Mouse (Mus musculus) gastrocnemius, adult 2 months (tissue): ENCODE results near the gene Nlrp4c. TPM values are rescaled to one million over a fixed set of nuclear protein-coding genes. Genes with fewer than 3 reads are reported as not detected.

Experiments used
- DNase-seq: peaks from one replicate; pipeline ENCODE4 v3.0.0; 2022
- H3K27ac ChIP-seq: fragments of 200-600 bp; 2 replicates; pipeline ENCODE4 v1.8.1; 2022; ENCODE audit warnings: mild to moderate bottlenecking
- H3K4me3 ChIP-seq: fragments of 200-600 bp; 2 replicates; pipeline ENCODE4 v1.8.1; 2022; ENCODE audit warnings: mild to moderate bottlenecking, moderate library complexity
- CTCF ChIP-seq: fragments of 200-600 bp; IDR thresholded peaks from 2 replicates; pipeline ENCODE4 v1.8.1; 2022; ENCODE audit warnings: antibody characterized with exemption, mild to moderate bottlenecking, moderate library complexity
- intact Hi-C: fragments of 180-260 bp; cut with DNase I; formaldehyde crosslinking; loops from one replicate; pipeline ENCODE4 v1.15.1; 2025
- total RNA-seq, 2 experiments: library from RNA; stranded (reverse); gene quantifications; 2 replicates each; pipeline ENCODE4 v1.2.3; 2021

The Nlrp4c gene
- total RNA-seq, 2 experiments from 2014 or later: not detected

GRCm38 (mm10) chr7:6146194-6146981 lies 101.4 kb downstream of the Nlrp4c start:
- peak overlapping the region; percentile 80 for H3K27ac ChIP-seq
- no peak for TF ChIP-seq CTCF
- peak; percentile 50 for DNase-seq
- peak overlapping the region; percentile 45 for H3K4me3 ChIP-seq
- intact Hi-C loops: no loop called here

GRCm38 (mm10) chr7:6146982-6147325 lies 102.0 kb downstream of the Nlrp4c start:
- Histone ChIP-seq H3K4me3 (peak overlapping the region; percentile 45; the same call in 1 of the 2 replicates), H3K27ac (peak overlapping the region; percentile 80)
- DNase-seq: peak; percentile 37
- intact Hi-C loops: no loop called here
- no peak for TF ChIP-seq CTCF

- no peak for DNase-seq
- intact Hi-C loops: no loop called here
- Histone ChIP-seq H3K4me3 (no peak overlapping the region), H3K27ac (peak overlapping the region; percentile 80)
- no peak for TF ChIP-seq CTCF
Observed at GRCm38 (mm10) chr7:6147688-6148087, 102.7 kb downstream of the Nlrp4c start.

GRCm38 (mm10) chr7:6151266-6151665 lies 106.3 kb downstream of the Nlrp4c start:
- no peak for TF ChIP-seq CTCF
- H3K4me3 ChIP-seq: peak overlapping the region; percentile 1; the same call in 1 of the 2 replicates
- H3K27ac ChIP-seq: peak overlapping the region; percentile 99
- intact Hi-C loops: no loop called here
- no peak for DNase-seq

GRCm38 (mm10) chr7:6152036-6152435 lies 107.1 kb downstream of the Nlrp4c start:
- TF ChIP-seq CTCF: no peak
- intact Hi-C loops: no loop called here
- peak; percentile 77 for DNase-seq
- Histone ChIP-seq H3K27ac (peak overlapping the region; percentile 99), H3K4me3 (no peak overlapping the region)

- peak; percentile 33 for DNase-seq
- H3K4me3 ChIP-seq: peak overlapping the region; percentile 99
- TF ChIP-seq CTCF: no peak
- peak overlapping the region; percentile 99 for H3K27ac ChIP-seq
- intact Hi-C loops: no loop called here
Observed at GRCm38 (mm10) chr7:6153131-6153530, 108.2 kb downstream of the Nlrp4c start.

- DNase-seq: no peak
- intact Hi-C loops: no loop called here
- Histone ChIP-seq H3K27ac (peak overlapping the region; percentile 99), H3K4me3 (peak overlapping the region; percentile 99)
- TF ChIP-seq CTCF: no peak
Observed at GRCm38 (mm10) chr7:6154164-6154563, 109.2 kb downstream of the Nlrp4c start.

Other genes with a start within 250 kb of the Nlrp4c start
- gene Vmn1r63, start 239.7 kb upstream of the Nlrp4c start, total RNA-seq: not detected
- gene Vmn1r64, start 160.6 kb upstream of the Nlrp4c start, total RNA-seq: not detected
- gene Vmn1r65, start 34.2 kb upstream of the Nlrp4c start, total RNA-seq: not detected
- 10 to 100 TPM; 28.3 to 28.4 TPM for gene Zfp787, start 110.8 kb downstream of the Nlrp4c start, total RNA-seq
- gene Zfp444, start 127.1 kb downstream of the Nlrp4c start, total RNA-seq: 1 to 10 TPM; 7.4 to 9.1 TPM
- gene Galp, start 151.9 kb downstream of the Nlrp4c start, total RNA-seq: not detected
- not detected for gene Zscan5b, start 177.1 kb downstream of the Nlrp4c start, total RNA-seq
- not detected for gene Epp13, start 207.5 kb downstream of the Nlrp4c start, total RNA-seq
- 1 to 10 TPM; 3.2 to 3.8 TPM for gene Zfp667, start 241.4 kb downstream of the Nlrp4c start, total RNA-seq